Mouse (Mus musculus) lung, postnatal 25 days (tissue): Measurements from ENCODE around the gene Mfap1b.
"Not testable (repeated sequence)": the region's sequence is repeated elsewhere in the genome, so short reads cannot be mapped to it uniquely, and the experiment has no call there.

Experiments
- DNase-seq: peaks from one replicate; pipeline ENCODE4 v3.0.0; 2022; ENCODE audit warnings: low spot score

Gene Mfap1b

DNA sequence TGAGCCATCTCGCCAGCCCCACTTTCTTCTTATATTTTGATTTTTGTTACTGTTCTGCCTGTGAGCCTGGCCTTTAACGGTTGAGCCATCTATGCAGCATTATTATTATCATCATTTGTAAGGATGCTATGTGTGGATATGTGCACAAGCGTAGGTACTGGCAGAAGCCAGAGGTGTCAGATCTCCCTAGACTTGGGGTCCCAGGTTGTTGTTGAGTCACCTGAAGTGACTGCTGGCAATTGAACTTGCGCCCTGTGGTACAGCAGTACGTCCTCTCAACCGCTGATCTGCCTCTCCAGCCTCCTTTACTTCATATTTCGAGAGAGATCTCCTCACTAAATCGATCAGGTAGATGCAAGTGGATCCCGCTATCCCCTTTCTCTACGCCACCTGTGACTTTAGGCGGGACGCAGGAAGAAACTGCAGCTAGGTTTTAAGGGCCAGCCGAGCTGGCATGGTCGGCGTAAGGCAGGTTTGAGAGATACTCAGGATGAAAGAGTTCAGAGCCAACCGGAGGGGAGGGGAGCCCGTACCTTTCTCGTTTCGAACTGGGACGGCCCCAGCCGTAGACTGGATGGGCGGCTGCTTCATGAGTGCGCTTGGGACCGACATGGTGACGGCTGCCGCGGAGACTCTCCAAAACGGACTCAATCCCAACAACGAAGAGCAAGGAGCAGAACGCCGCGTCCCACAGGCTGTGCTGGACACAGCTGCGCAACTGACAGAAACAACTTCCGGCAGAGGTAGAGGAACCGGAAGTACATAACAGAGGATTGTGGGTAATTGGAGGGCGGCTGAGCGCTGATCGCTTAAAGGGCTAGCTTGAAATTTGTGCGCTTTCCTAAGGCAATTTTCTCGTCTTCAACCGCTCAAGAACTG is at the start of gene Mfap1b:
Gene Mfap1b (minus strand): TSS at position 767 of the 879 bp plus-strand sequence.
- DNase-seq, result peak; percentile 91

DNA sequence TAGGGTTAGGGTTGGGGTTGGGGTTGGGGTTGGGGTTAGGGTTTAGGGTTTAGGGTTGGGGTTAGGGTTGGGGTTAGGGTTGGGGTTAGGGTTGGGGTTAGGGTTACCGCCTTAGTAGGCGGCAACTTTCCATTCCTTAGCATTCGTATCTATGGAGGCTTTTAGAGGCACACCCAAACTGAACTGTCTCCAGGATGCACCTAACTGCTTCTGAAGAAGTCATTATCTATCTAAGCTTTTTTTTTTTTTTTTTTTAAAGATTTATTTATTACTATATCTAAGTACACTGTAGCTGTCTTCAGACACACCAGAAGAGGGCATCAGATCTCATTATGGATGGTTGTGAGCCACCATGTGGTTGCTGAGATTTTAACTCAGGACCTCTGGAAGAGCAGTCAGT is 49.0 kb upstream of the Mfap1b start:
- DNase-seq, result not testable (repeated sequence)

GRCm38 (mm10) chr2:121522006-121522405 is 48.1 kb upstream of the Mfap1b start:
- no peak for DNase-seq

DNA sequence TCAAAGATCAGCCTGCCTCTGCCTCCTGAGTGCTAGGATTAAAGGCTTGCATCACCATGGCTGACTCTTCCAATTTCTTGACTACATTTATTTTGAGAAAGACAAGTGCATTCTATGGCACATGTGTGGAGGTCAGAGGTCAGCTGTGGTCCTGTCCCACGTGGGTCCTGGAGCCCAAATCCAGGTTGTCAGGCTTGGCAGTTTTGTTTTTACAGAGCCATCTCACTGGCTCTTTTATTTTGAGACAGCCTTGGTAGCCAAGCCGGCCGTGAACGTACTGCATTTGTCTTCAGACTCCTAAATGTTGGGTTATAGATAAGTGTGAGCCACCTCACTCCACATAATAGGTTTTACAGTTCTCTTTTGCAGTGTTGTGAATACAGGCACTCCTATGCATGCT is 44.8 kb upstream of the Mfap1b start:
- DNase-seq, result not testable (repeated sequence)

DNA sequence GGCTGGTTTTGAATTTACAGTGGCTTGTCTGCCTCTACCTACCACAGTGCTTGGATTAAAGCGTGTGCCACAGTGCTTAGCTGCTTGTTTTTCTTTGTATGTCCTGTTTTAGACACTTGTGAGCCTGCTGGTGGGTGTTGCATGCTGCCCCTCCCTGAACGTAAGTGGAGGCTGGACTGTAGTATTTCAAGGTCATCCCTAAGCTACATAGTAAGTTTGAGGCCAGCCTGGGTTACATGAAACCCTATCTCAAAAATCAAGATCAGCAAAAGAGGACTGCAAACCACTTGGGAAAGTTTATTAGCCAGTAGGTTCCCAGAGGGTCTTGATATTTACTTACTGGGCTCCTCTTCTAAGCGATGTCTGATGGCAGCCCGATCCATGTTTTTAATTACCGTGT is 44.2 kb upstream of the Mfap1b start:
- no peak for DNase-seq

DNA sequence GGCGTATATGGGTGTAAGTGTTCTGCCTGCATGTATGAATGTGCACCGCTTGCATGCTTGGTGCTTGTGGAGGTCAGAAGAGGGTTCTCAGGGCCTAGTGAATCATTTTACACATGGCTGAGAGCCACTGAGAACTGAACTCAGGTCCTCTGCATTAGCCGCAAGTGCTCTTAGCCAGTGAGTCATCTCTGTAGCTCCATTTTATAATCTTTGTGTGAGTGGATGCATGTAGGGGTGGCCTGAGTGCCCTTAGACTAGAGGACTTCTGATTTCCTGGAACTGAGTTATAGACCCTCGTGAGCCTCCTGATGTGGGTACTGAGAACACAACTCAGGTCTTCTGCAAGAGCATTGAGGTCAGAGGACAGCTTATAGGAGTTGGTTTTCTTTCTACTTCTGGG is 40.3 kb upstream of the Mfap1b start:
- DNase-seq, result no peak

- not testable (repeated sequence) for DNase-seq
Measured at GRCm38 (mm10) chr2:121512991-121513765, 39.3 kb upstream of the Mfap1b start.

- DNase-seq, result no peak
Measured at GRCm38 (mm10) chr2:121511401-121511800, 37.5 kb upstream of the Mfap1b start.

- peak; percentile 74 for DNase-seq
Measured at GRCm38 (mm10) chr2:121509584-121509983, 35.7 kb upstream of the Mfap1b start.

DNA sequence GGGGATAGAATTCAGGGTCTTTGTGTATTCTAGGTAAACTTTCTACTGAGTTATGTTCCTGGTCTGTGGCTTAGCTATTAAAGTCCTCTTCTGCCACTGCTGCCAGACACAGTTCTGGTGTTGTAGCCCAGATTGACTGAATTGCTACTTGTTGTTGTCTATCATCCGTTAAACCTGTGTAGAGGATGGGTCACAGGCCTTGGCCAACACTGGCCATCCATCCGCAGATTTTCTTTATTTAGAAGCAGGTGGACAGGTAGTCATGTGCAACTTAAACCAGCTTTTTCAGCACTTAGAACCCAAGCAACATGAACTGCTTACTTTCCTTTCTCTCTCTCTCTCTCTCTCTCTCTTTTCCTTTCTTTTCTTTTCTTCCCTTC is 34.1 kb upstream of the Mfap1b start:
- DNase-seq, result no peak

- DNase-seq, result no peak
Measured at GRCm38 (mm10) chr2:121507173-121507950, 33.5 kb upstream of the Mfap1b start.

GRCm38 (mm10) chr2:121505942-121506882 is 32.3 kb upstream of the Mfap1b start, which contains the start of the genes Mfap1a and Wdr76:
Gene Mfap1a (minus strand): TSS chr2:121506665.
Gene Wdr76 (plus strand): TSS chr2:121506723.
- DNase-seq, result peak; percentile 92

DNA sequence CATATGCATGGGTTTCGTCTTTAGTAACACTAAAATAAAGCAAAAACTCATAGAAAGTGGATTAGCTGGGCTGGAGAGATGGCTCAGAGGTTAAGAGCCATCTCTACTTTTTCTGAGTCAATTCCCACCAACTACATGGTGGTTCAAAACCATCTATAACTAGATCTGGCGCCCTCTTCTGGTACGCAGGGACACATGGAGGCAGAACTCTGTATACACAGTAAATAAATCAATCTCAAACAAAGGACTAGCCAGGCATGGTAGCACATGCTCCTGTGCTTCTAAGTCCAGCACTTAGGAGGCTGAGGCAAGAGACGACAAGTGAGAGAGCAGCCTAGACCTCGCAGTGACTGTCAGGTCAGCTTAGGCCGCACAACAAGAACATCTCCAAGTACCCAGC is 27.7 kb upstream of the Mfap1b start:
- DNase-seq, result not testable (repeated sequence)

DNA sequence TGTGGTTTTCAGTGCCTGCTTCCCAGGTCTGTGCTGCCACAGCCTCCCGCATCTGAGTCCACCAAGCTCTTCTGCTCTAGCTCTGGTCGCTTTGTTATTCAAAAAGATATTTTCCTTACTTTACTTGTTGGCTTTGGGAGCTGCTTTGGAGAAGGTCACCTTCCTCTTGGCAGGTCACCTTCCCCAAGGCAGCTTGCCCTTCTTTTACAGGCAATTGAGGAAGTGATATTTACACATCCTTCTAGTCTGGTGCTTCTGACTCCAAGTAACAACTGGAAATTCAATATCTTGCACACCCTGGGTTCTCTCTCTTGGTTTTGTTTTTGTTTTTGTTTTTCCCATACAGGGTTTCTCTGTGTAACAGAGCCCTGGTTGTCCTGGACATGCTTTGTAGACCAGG is 10.5 kb upstream of the Mfap1b start:
- DNase-seq, result not testable (repeated sequence)

- no peak for DNase-seq
Measured at GRCm38 (mm10) chr2:121483576-121483975, 9.7 kb upstream of the Mfap1b start.

DNA sequence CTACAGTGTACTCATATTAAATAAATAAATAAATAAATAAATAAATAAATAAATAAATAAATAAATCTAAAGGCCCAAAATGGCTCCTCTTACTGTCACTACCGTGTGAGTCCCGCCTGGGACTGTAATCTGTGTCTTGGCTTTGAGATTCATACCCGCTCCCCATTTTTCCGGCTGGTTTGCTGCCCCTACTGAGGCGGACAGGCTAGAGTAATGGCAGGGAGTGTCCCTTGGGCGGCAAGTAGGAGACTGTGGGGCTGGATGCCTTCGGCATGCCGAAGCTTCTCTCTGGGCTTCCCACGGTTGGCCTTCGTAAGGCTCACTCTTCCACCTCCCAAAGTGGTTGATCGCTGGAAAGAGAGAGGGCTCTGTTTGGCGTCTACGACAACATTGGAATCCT is 7.0 kb upstream of the Mfap1b start:
- DNase-seq, result not testable (repeated sequence)

DNA sequence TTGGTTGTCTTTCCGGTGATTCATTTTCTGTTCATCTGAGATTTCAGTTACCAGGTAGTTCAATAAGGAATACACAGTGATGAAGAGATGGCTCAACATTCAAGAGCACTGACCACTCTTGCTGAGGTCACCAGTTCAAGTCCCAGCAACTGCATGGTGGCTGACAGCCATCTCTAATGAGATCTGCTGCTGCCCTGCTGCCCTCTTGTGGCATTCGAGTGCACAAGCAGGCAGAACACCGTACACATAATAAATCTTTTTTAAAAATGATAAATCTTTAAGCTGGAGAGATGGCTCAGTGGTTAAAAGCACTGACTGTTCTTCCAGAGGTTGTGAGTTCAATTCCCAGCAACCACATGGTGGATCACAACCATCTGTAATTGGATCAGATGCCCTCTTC is 6.6 kb upstream of the Mfap1b start:
- DNase-seq, result peak; percentile 16

DNA sequence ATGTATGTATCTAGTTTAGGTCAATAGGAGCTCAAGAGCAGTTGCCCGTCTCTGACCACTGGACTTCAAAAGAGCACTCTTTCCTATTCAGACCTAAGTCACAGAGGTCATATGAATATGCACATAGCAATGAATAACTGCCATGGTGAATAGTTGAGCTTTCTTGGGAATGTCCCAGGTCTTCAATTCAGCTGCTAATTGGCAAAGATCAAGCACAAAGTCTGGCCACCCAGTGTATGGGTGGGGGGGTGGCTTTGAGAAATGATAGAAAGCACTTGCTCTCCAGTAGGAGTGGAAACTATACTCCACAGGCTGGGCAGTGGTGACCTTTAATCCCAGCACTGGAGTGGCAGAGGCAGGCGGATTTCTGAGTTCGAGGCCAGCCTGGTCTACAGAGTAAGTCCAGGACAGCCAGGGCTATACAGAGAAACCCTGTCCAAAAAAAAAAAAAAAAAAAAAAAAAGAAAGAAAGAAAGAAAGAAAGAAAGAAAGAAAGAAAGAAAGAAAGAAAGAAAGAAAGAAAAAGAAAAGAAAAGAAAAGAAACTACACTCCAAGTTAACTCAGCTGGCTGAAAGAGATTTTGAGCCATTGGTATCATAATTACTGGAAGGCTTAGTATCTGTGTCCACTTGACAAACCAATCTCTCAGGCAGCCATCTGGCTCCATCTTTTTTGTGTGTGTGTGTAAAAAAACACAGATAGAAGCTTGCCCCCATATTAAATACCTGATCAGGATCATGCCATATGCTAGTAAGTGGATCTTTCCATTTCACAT is 3.8 kb upstream of the Mfap1b start:
- DNase-seq, result no peak

DNA sequence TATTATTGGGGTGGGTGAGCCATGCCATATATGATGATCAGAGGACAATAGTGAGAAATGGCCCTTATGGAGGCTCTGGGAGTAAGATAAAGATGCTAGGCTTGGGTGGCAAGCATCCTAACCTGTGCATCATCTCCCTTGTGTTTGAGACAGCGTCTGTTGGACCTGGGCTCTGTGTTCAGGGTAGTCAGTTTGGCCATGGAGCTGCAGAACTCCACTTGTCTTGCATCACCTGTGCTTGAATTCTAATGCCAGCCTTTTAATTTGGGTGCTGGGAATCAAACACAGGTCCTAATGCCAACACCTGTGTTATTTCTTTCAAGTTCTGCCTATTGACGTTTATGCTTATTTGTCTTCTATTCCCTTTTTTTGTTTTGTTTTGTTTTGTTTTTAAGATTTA is 1.4 kb upstream of the Mfap1b start:
- DNase-seq, result not testable (repeated sequence)

DNA sequence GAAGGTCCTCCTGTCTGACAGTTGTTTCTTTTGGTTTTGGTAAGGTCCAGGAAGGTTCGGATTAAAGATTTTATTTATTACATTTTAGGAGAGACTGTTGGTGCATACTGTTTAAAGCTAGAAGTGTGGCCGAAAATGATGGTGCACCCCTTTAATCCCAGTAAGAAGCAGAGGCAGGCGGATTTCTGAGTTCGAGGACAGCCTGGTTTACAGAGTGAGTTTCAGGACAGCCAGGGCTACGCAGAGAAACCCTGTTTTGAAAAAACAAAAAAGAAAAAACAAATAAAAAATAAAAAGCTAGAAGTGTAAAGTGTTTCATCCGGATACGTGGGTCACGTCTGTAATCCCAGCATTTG is 291 bp upstream of the Mfap1b start:
- DNase-seq, result no peak
